ENCODE assay signal across 8 mouse cellular contexts in genomic region chr10:24381917-24382316, GRCm38 (mm10).
DNase-seq lines count a peak whose midpoint lies in the region; ATAC-seq lines count a peak whose summit lies in the region.

No protein-coding gene starts in this region.

- no peak overlapping the region for H3K4me2 ChIP-seq in forebrain, embryonic 14.5 days (ENCODE audit: low read length)

- H3K27me3 ChIP-seq in heart, embryonic 10.5 days (ENCODE audit: insufficient read depth, poor library complexity, severe bottlenecking), result no peaks in the 10 kb centered on the region
- no peaks in the 10 kb centered on the region for H3K27me3 ChIP-seq in forebrain, embryonic 14.5 days (replicated peaks; ENCODE audit: control insufficient read depth, insufficient read depth, low read length)

- intact Hi-C loops in heart, postnatal 14 days (cut with DNase I), result loop anchor here (1.0 to 2.0 kb wide), 2 partner anchors 209 to 242 kb away; no protein-coding TSS in a partner anchor
- intact Hi-C loops in left cerebral cortex, postnatal 4 days (cut with DNase I), result no loop called here

- no peak overlapping the region for H3K9ac ChIP-seq in forebrain, embryonic 14.5 days (ENCODE audit: low read length)

- no peaks in the 10 kb centered on the region for H3K9me3 ChIP-seq in heart, embryonic 10.5 days
- no peaks in the 10 kb centered on the region for H3K9me3 ChIP-seq in forebrain, embryonic 14.5 days (replicated peaks; ENCODE audit: control insufficient read depth, low read length)

- no peaks in the 10 kb centered on the region for H3K4me1 ChIP-seq in heart, embryonic 10.5 days
- H3K4me1 ChIP-seq in forebrain, embryonic 14.5 days (ENCODE audit: control insufficient read depth, insufficient read depth, low read length), result no peaks in the 10 kb centered on the region

- DNase-seq in heart, postnatal 14 days, result peak; percentile 55 to 57
- DNase-seq in heart, embryonic 10.5 days (ENCODE audit: low spot score), result no peak
- DNase-seq in 416B (ENCODE audit: low read depth) (peak; percentile 44), WW6 (ENCODE audit: low read depth, low spot score) (peak; percentile 14)
- DNase-seq in forebrain, embryonic 14.5 days (ENCODE audit: low spot score), result peak; percentile 50
- DNase-seq in left cerebral cortex, postnatal 4 days, result peak; percentile 50
- peak; percentile 20 for DNase-seq in right cerebral cortex, postnatal 25 days

- H3K27ac ChIP-seq in heart, embryonic 10.5 days, result no peak overlapping the region
- no peak overlapping the region for H3K27ac ChIP-seq in forebrain, embryonic 14.5 days (ENCODE audit: low read depth, low read length)

- no peaks in the 10 kb centered on the region for H3K36me3 ChIP-seq in heart, embryonic 10.5 days
- no peaks in the 10 kb centered on the region for H3K36me3 ChIP-seq in forebrain, embryonic 14.5 days (ENCODE audit: control insufficient read depth, insufficient read depth, low read length)

- H3K4me3 ChIP-seq in heart, embryonic 10.5 days, result no peak overlapping the region
- H3K4me3 ChIP-seq in forebrain, embryonic 14.5 days (ENCODE audit: low read depth, low read length), result no peak overlapping the region

- WGBS in heart, embryonic 10.5 days, result 23% methylated on average over 4 of the region's 4 CpGs
- 22% methylated on average over 4 of the region's 4 CpGs for WGBS in forebrain, embryonic 14.5 days

- ATAC-seq in forebrain, embryonic 14.5 days, result 0 out of 2 replicates have a peak, but pooled peaks have one; percentile 34
- no peak for ATAC-seq in cerebellum, adult (ENCODE audit: insufficient number of reproducible peaks, low FRiP score, low TSS enrichment)
